Comparison of ENCODE assay signal across 8 mouse cellular contexts in genomic region chr10:11361985-11362692, GRCm38 (mm10). TPM values are rescaled to one million over a fixed set of nuclear protein-coding genes. Genes with fewer than 3 reads are reported as not detected.
DNase-seq lines count a peak whose midpoint lies in the region; ATAC-seq and TF ChIP-seq lines count a peak whose summit lies in the region.
"Had no signal": no experiment of that assay in that cellular context is flagged by ENCODE, and none has a peak within 500 bp of the region (broad histone marks: within the 10 kb centered on the region; RNA-seq: fewer than 3 reads in every experiment).

No protein-coding gene starts in this region.

- ATAC-seq in kidney, postnatal 0 days (replicated peaks; ENCODE audit: low FRiP score, low read depth), result no peak
- peak; percentile 78; the same call in 1 of the 2 replicates for ATAC-seq in forebrain, embryonic 15.5 days (replicated peaks)
- peak; percentile 88; the same call in 1 of the 2 replicates for ATAC-seq in megakaryocyte progenitor cell, adult 5-6 weeks (replicated peaks; ENCODE audit: poor library complexity)

- no peaks in the 10 kb centered on the region for H3K4me1 ChIP-seq in kidney, postnatal 0 days (replicated peaks; ENCODE audit: insufficient read depth, low read length)
- H3K4me1 ChIP-seq in forebrain, embryonic 15.5 days, result no peaks in the 10 kb centered on the region
- H3K4me1 ChIP-seq: liver, embryonic 15.5 days had no signal

- no peaks in the 10 kb centered on the region for H3K79me2 ChIP-seq in C2C12 (ENCODE audit: control insufficient read depth, insufficient read depth)

- 59% methylated on average over 5 of the region's 5 CpGs for WGBS in kidney, postnatal 0 days
- 60% methylated on average over 5 of the region's 5 CpGs for WGBS in forebrain, embryonic 15.5 days

- DNase-seq in kidney, postnatal 0 days (ENCODE audit: low spot score), result peak; percentile 83
- DNase-seq in kidney, postnatal 4 days, result no peak
- DNase-seq in Muller cell, postnatal 12 days (ENCODE audit: inconsistent ontology term), result peak; percentile 9
- no peak for DNase-seq in urinary bladder, postnatal 36 days (ENCODE audit: low spot score in 2 of 2)

- H3K79me3 ChIP-seq in C2C12 (ENCODE audit: low read depth), result no peaks in the 10 kb centered on the region

- no peaks in the 10 kb centered on the region for H3K36me3 ChIP-seq in kidney, postnatal 0 days (ENCODE audit: insufficient read depth, low read length)
- no peaks in the 10 kb centered on the region for H3K36me3 ChIP-seq in C2C12 (ENCODE audit: control insufficient read depth, insufficient read depth)
- H3K36me3 ChIP-seq in forebrain, embryonic 15.5 days, result no peaks in the 10 kb centered on the region
- H3K36me3 ChIP-seq: liver, embryonic 15.5 days had no signal

- peak; percentile 80 for TF ChIP-seq CTCF in kidney, postnatal 0 days (IDR thresholded peaks at IDR 0.05; ENCODE audit: low read depth)
- TF ChIP-seq CTCF in C2C12 (IDR thresholded peaks at IDR 0.05; ENCODE audit: control insufficient read depth, insufficient read depth, insufficient read length), result peak; percentile 32

- H3K9me3 ChIP-seq in kidney, postnatal 0 days (replicated peaks; ENCODE audit: low read length), result no peaks in the 10 kb centered on the region
- H3K9me3 ChIP-seq in forebrain, embryonic 15.5 days, result no peaks in the 10 kb centered on the region
- H3K9me3 ChIP-seq: liver, embryonic 15.5 days had no signal

- H3K9ac ChIP-seq in kidney, postnatal 0 days (ENCODE audit: low read depth, low read length), result no peak overlapping the region
- H3K9ac ChIP-seq in forebrain, embryonic 15.5 days (replicated peaks), result no peak overlapping the region
- H3K9ac ChIP-seq: liver, embryonic 15.5 days had no signal

- no peak overlapping the region for H3ac ChIP-seq in C2C12 (ENCODE audit: control insufficient read depth, insufficient read length, low read depth)

- no peak overlapping the region for H3K4me3 ChIP-seq in kidney, postnatal 0 days (replicated peaks; ENCODE audit: low read depth, low read length)
- H3K4me3 ChIP-seq in C2C12 (ENCODE audit: insufficient read depth, poor library complexity, severe bottlenecking), result no peak overlapping the region
- no peak overlapping the region for H3K4me3 ChIP-seq in forebrain, embryonic 15.5 days
- H3K4me3 ChIP-seq: liver, embryonic 15.5 days had no signal

- H3K27me3 ChIP-seq in kidney, postnatal 0 days (ENCODE audit: insufficient read depth, low read length), result no peaks in the 10 kb centered on the region
- H3K27me3 ChIP-seq in C2C12 (ENCODE audit: control insufficient read depth, insufficient read depth, insufficient read length), result no peaks in the 10 kb centered on the region
- no peaks in the 10 kb centered on the region for H3K27me3 ChIP-seq in forebrain, embryonic 15.5 days
- H3K27me3 ChIP-seq: liver, embryonic 15.5 days had no signal

- H3K27ac ChIP-seq in kidney, postnatal 0 days, result no peak overlapping the region
- no peak overlapping the region for H3K27ac ChIP-seq in forebrain, embryonic 15.5 days (replicated peaks)
- H3K27ac ChIP-seq: liver, embryonic 15.5 days had no signal

- no peak overlapping the region for H3K4me2 ChIP-seq in kidney, postnatal 0 days (ENCODE audit: low read length)
- no peak overlapping the region for H3K4me2 ChIP-seq in forebrain, embryonic 15.5 days (replicated peaks)
- H3K4me2 ChIP-seq: liver, embryonic 15.5 days had no signal

TF ChIP-seq in C2C12, 6 proteins besides CTCF, POLR2A, EP300 and RAD21:
- TF ChIP-seq CEBPB (IDR thresholded peaks at IDR 0.05; ENCODE audit: low read depth) (no peak), FOSL1 (IDR thresholded peaks at IDR 0.05; ENCODE audit: insufficient read depth, low read length, poor library complexity, severe bottlenecking) (no peak), MYOG (IDR thresholded peaks at IDR 0.05; ENCODE audit: control insufficient read depth, extremely low read depth, insufficient read length) (no peak), MAX (IDR thresholded peaks at IDR 0.05) (no peak), USF1 (IDR thresholded peaks at IDR 0.05; ENCODE audit: low read depth) (no peak), MYOD1 (IDR thresholded peaks at IDR 0.05; ENCODE audit: control insufficient read depth, insufficient read length, low read depth) (no peak)

RNA-seq across cellular contexts. Expression of gene Epm2a, which starts 18.9 kb away (rescaled TPM):
- polyA plus RNA-seq in kidney, postnatal 0 days (2015; fragmentation: Nextera tagmentation; extraction: Ambion mirVana), result 0.65 and 0.87 TPM in 2 replicates
- 0.16 TPM for polyA plus RNA-seq in C2C12 (2012; fragmentation: generic; extraction: Trizol)
- polyA plus RNA-seq in forebrain, embryonic 15.5 days (2015; fragmentation: Nextera tagmentation; extraction: Ambion mirVana), result 0.48 and 0.63 TPM in 2 replicates
- 2.3 TPM in 2 replicates for total RNA-seq in megakaryocyte progenitor cell, adult 5-6 weeks (2015)
- total RNA-seq in megakaryocyte progenitor cell, adult 5-6 weeks (2017), result 5.4 TPM in 2 replicates

Comparison
In these comparisons a context has a peak if more than half of its experiments do, and no peak if none do; other contexts are left out.
1. DNase-seq: peak in kidney, postnatal 0 days (single experiment) and Muller cell, postnatal 12 days (single experiment); none in kidney, postnatal 4 days (0 of 2) and urinary bladder, postnatal 36 days (0 of 2).